Mouse (Mus musculus) erythroblast, embryonic 14.5 days (primary cell): ENCODE results near the gene Bcl6b.

ENCODE experiments used
- GATA1 ChIP-seq: IDR thresholded peaks from 2 replicates; pipeline ENCODE4 v1.6.1; 2012; ENCODE audit warnings: low read length, inconsistent platforms, mixed read lengths
- TAL1 ChIP-seq: IDR thresholded peaks from 3 replicates; pipeline ENCODE4 v1.6.1; 2012; ENCODE audit warnings: low read length, inconsistent platforms, mixed read lengths

DNA sequence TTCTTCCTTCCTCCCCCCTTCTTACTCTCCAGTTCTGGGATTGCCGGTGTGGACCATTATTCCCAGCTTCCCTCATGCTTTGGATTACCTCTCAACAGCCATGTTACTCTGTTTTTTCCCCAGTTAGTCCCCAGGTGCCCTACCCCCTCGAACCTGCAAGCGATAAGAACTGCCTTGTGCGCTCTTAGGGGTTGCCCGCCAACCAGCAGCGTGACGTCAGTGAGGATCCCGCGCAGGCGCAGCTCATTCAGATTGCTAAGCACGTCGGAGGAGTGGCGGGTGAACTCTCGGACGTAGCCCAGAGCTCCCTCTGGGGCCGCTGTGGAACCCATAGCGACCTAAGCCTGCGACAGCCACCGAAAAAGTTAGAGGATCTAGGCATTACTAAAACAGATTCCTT, 770 bp downstream of the Bcl6b start:
- TF ChIP-seq GATA1 (peak; percentile 23; the same call in 1 of the 2 replicates), TAL1 (no peak)
